Mouse (Mus musculus): Measurements from ENCODE around the gene Syt17. TPM values are rescaled to one million over a fixed set of nuclear protein-coding genes. Genes with fewer than 3 reads are reported as not detected.

Gene Syt17
- total RNA-seq, 2 experiments from 2014 or later: 61.8 to 68.6 TPM

GRCm38 (mm10) chr7:118345396-118345795 lies 102.6 kb downstream of the Syt17 start:
- intact Hi-C loops (cut with DNase I): no loop called here
- no peak for DNase-seq (ENCODE audit: low spot score in 2 of 2)

GRCm38 (mm10) chr7:118344701-118345100 lies 103.3 kb downstream of the Syt17 start:
- intact Hi-C loops (cut with DNase I): no loop called here
- DNase-seq (ENCODE audit: low spot score in 2 of 2): no peak

Other genes starting within 250 kb of the Syt17 start
- 10 to 100 TPM; 61.1 to 67.2 TPM for gene Smg1, start 204.6 kb downstream of the Syt17 start, total RNA-seq (2021)
- 1 to 10 TPM; 4.0 to 4.3 TPM for gene Itpripl2, start 43.8 kb upstream of the Syt17 start, total RNA-seq (2021)
- 10 to 100 TPM; 38.6 to 39.4 TPM for gene Coq7, start 85.1 kb upstream of the Syt17 start, total RNA-seq (2021)
- gene Tmc7, start 136.5 kb upstream of the Syt17 start, total RNA-seq (2021): 10 to 100 TPM; 18.2 to 22.1 TPM
- gene Tmc5, start 149.1 kb upstream of the Syt17 start, total RNA-seq (2021): under 1 TPM; 0.35 to 0.38 TPM

Measured in left cerebral cortex, postnatal 14 days (tissue).